Mouse (Mus musculus) CH12.LX (cell line): Measurements from ENCODE around the gene Prkn. TPM values are rescaled to one million over a fixed set of nuclear protein-coding genes. Genes with fewer than 3 reads are reported as not detected.
A peak's percentile ranks its signal among the peaks of the same experiment; 100 is the strongest.

Source experiments
- DNase-seq: peaks from one replicate; pipeline ENCODE4 v3.0.0-alpha.2; 2013; ENCODE audit errors: extremely low read depth
- H3K27ac ChIP-seq: 2 replicates; pipeline ENCODE4 v1.5.1; 2012; ENCODE audit warnings: low read depth, mild to moderate bottlenecking, control low read depth, moderate library complexity; ENCODE audit not compliant: insufficient read depth
- H3K27me3 ChIP-seq: replicated peaks from 2 replicates; pipeline ENCODE3; 2012; ENCODE audit warnings: inconsistent platforms
- H3K36me3 ChIP-seq, 2 experiments: replicated peaks in 1 of 2; 2 replicates each; pipeline versions ENCODE3 to v1.6.1; 2012; ENCODE audit warnings: inconsistent platforms in 1 of 2, low read length in 1 of 2, mild to moderate bottlenecking in 1 of 2, mixed read lengths in 1 of 2, moderate library complexity in 1 of 2; ENCODE audit not compliant: control insufficient read depth in 1 of 2, insufficient read depth in 1 of 2
- H3K4me1 ChIP-seq, 2 experiments: 2 replicates each; pipeline ENCODE4 v1.6.1; 2012; ENCODE audit warnings: inconsistent platforms in 1 of 2, moderate library complexity in 1 of 2; ENCODE audit not compliant: insufficient read depth in 2 of 2, control insufficient read depth in 1 of 2
- H3K4me2 ChIP-seq: 2 replicates; pipeline ENCODE4 v1.6.1; 2012; ENCODE audit warnings: low read depth, mild to moderate bottlenecking, control low read depth; ENCODE audit not compliant: poor library complexity, insufficient read depth, severe bottlenecking
- H3K4me3 ChIP-seq, 3 experiments: fragments of 150-350 bp in 1 of 3; sonication (generic) in 1 of 3; replicated peaks in 1 of 3; 2 replicates each; pipeline versions ENCODE3 to v1.5.1; 2011 to 2012; ENCODE audit warnings: low read depth in 2 of 3, low read length in 2 of 3, mild to moderate bottlenecking in 2 of 3, moderate library complexity in 2 of 3, control low read depth in 1 of 3, improper control_type of control experiment in 1 of 3, inconsistent platforms in 1 of 3, mixed read lengths in 1 of 3; ENCODE audit not compliant: poor library complexity in 1 of 3
- H3K79me2 ChIP-seq: replicated peaks from 2 replicates; pipeline ENCODE4 v1.6.1; 2012; ENCODE audit warnings: mild to moderate bottlenecking, moderate library complexity; ENCODE audit not compliant: control insufficient read depth, poor library complexity, insufficient read depth, severe bottlenecking; ENCODE audit errors: extremely low read depth
- H3K9ac ChIP-seq: 2 replicates; pipeline ENCODE4 v1.6.1; 2012; ENCODE audit warnings: low read depth, mild to moderate bottlenecking, control low read depth, moderate library complexity; ENCODE audit not compliant: insufficient read depth
- H3K9me3 ChIP-seq: replicated peaks from 2 replicates; pipeline ENCODE3; 2012; ENCODE audit warnings: low read length, inconsistent platforms, mixed read lengths
- BHLHE40 ChIP-seq: IDR thresholded peaks from 2 replicates; pipeline ENCODE4 v1.6.1; 2011; ENCODE audit warnings: mild to moderate bottlenecking, low read depth, low read length, improper control_type of control experiment
- CHD1 ChIP-seq: IDR thresholded peaks from 2 replicates; pipeline ENCODE4 v1.6.1; 2012; ENCODE audit warnings: low read depth, low read length, improper control_type of control experiment, inconsistent platforms
- CHD2 ChIP-seq: IDR thresholded peaks from 2 replicates; pipeline ENCODE4 v1.6.1; 2011; ENCODE audit warnings: low read length, improper control_type of control experiment
- CTCF ChIP-seq, 2 experiments: IDR thresholded peaks in 1 of 2; conservative IDR thresholded peaks in 1 of 2; 2 replicates each; pipeline ENCODE4 v1.5.1; 2011 to 2012; ENCODE audit warnings: low read depth in 2 of 2, low read length in 2 of 2, improper control_type of control experiment in 1 of 2, inconsistent platforms in 1 of 2, mild to moderate bottlenecking in 1 of 2, moderate library complexity in 1 of 2
- ELF1 ChIP-seq: IDR thresholded peaks from 2 replicates; pipeline ENCODE4 v1.6.1; 2014; ENCODE audit warnings: low read depth, mild to moderate bottlenecking, inconsistent platforms, low read length, improper control_type of control experiment
- ETS1 ChIP-seq: conservative IDR thresholded peaks from 2 replicates; pipeline ENCODE4 v1.6.1; 2012; ENCODE audit warnings: low read depth, mild to moderate bottlenecking, inconsistent platforms, low read length, improper control_type of control experiment, moderate library complexity
- HCFC1 ChIP-seq: IDR thresholded peaks from 2 replicates; pipeline ENCODE4 v1.6.1; 2012; ENCODE audit warnings: low read depth, mild to moderate bottlenecking, inconsistent platforms, low read length, improper control_type of control experiment
- MAFK ChIP-seq: IDR thresholded peaks from 2 replicates; pipeline ENCODE4 v1.6.1; 2011; ENCODE audit warnings: low read length, improper control_type of control experiment; ENCODE audit not compliant: insufficient replicate concordance
- MAZ ChIP-seq: IDR thresholded peaks from 2 replicates; pipeline ENCODE4 v1.6.1; 2012; ENCODE audit warnings: low read depth, mild to moderate bottlenecking, inconsistent platforms, low read length, improper control_type of control experiment, moderate library complexity
- MEF2A ChIP-seq: IDR thresholded peaks from 2 replicates; pipeline ENCODE4 v1.6.1; 2014; ENCODE audit warnings: low read depth, mild to moderate bottlenecking, inconsistent platforms, low read length, improper control_type of control experiment, borderline replicate concordance
- MXI1 ChIP-seq: IDR thresholded peaks from 2 replicates; pipeline ENCODE4 v1.6.1; 2011; ENCODE audit warnings: mild to moderate bottlenecking, low read depth, low read length, improper control_type of control experiment
- MYC ChIP-seq: IDR thresholded peaks from 2 replicates; pipeline ENCODE4 v1.6.1; 2011; ENCODE audit warnings: low read depth, mild to moderate bottlenecking, improper control_type of control experiment, low read length
- NELFE ChIP-seq: IDR thresholded peaks from 2 replicates; pipeline ENCODE4 v1.6.1; 2011; ENCODE audit warnings: low read depth, low read length, improper control_type of control experiment
- PAX5 ChIP-seq: IDR thresholded peaks from 2 replicates; pipeline ENCODE4 v1.6.1; 2012; ENCODE audit warnings: low read length, inconsistent platforms, mixed read lengths
- POLR2A ChIP-seq: IDR thresholded peaks from 2 replicates; pipeline ENCODE4 v1.6.1; 2011; ENCODE audit warnings: low read depth, mild to moderate bottlenecking, improper control_type of control experiment, low read length
- POLR2AphosphoS2 ChIP-seq: IDR thresholded peaks from 2 replicates; pipeline ENCODE4 v1.6.1; 2011; ENCODE audit warnings: low read depth, low read length, improper control_type of control experiment
- RAD21 ChIP-seq: IDR thresholded peaks from 2 replicates; pipeline ENCODE4 v1.6.1; 2011; ENCODE audit warnings: low read depth, mild to moderate bottlenecking, low read length, improper control_type of control experiment, moderate library complexity
- RCOR1 ChIP-seq: conservative IDR thresholded peaks from 2 replicates; pipeline ENCODE4 v1.6.1; 2012; ENCODE audit warnings: low read depth, mild to moderate bottlenecking, inconsistent platforms, low read length, improper control_type of control experiment
- SIN3A ChIP-seq: IDR thresholded peaks from 2 replicates; pipeline ENCODE4 v1.6.1; 2012; ENCODE audit warnings: low read length, improper control_type of control experiment, inconsistent platforms
- SMC3 ChIP-seq: IDR thresholded peaks from 2 replicates; pipeline ENCODE4 v1.6.1; 2011; ENCODE audit warnings: low read depth, low read length, improper control_type of control experiment
- TCF12 ChIP-seq: IDR thresholded peaks from 2 replicates; pipeline ENCODE4 v1.6.1; 2014; ENCODE audit warnings: low read depth, mild to moderate bottlenecking, inconsistent platforms, low read length, improper control_type of control experiment
- USF1 ChIP-seq: IDR thresholded peaks from 2 replicates; pipeline ENCODE4 v1.6.1; 2014; ENCODE audit warnings: low read depth, mild to moderate bottlenecking, inconsistent platforms, low read length, improper control_type of control experiment
- USF2 ChIP-seq: conservative IDR thresholded peaks from 2 replicates; pipeline ENCODE4 v1.6.1; 2011; ENCODE audit warnings: low read depth, low read length, improper control_type of control experiment
- ZKSCAN1 ChIP-seq: IDR thresholded peaks from 2 replicates; pipeline ENCODE4 v1.6.1; 2012; ENCODE audit warnings: low read depth, inconsistent platforms, low read length, improper control_type of control experiment, borderline replicate concordance
- ZMIZ1 ChIP-seq: IDR thresholded peaks from 2 replicates; pipeline ENCODE4 v1.6.1; 2012; ENCODE audit warnings: low read depth, mild to moderate bottlenecking, inconsistent platforms, low read length, improper control_type of control experiment
- dilution Hi-C: fragments of 300-500 bp; cut with MboI; formaldehyde crosslinking; loops from 2 replicates; pipeline ENCODE4 v1.14.3; 2020; ENCODE audit warnings: low sequenced_read_pairs; ENCODE audit not compliant: extremely low pct_unique_long_range_greater_than_20kb, extremely low pct_ligation_motif_present
- in situ Hi-C: fragments of 300-500 bp; cut with MboI; formaldehyde crosslinking; loops from 3 replicates; pipeline ENCODE4 v1.14.3; 2019; ENCODE audit warnings: low sequenced_read_pairs, low pct_ligation_motif_present, low pct_unique_long_range_greater_than_20kb, mixed read lengths
- polyA plus RNA-seq: library from polyadenylated mRNA; unstranded; fragments of >175 nt; gene quantifications from 2 replicates; pipeline ENCODE4 v1.2.1, GENCODE M21; 2012; ENCODE audit warnings: low read depth; ENCODE audit not compliant: insufficient read length
- total RNA-seq, 2 experiments: library from RNA; depleted of rRNA; stranded (reverse); fragments of 300-350 nt in 1 of 2; fragments of >200 nt in 1 of 2; gene quantifications; 2 replicates each; pipeline ENCODE4 v1.2.3; 2012 to 2014

Prkn gene
- total and polyA plus RNA-seq, 3 experiments, result 0.08 TPM; not detected in 2

- Histone ChIP-seq H3K36me3 (no peaks in the 10 kb centered on the region), H3K27me3 (no peaks in the 10 kb centered on the region), H3K79me2 (no peaks in the 10 kb centered on the region), H3K4me2 (no peak overlapping the region), H3K9ac (no peak overlapping the region), H3K27ac (no peak overlapping the region), H3K9me3 (no peaks in the 10 kb centered on the region), H3K4me1 (peaks cover 0 to 15% of the 10 kb centered on the region in 2 experiments; a peak in 1 of 4 replicates), H3K4me3 (no peak overlapping the region)
- in situ Hi-C loops (no loop called here), dilution Hi-C loops (no loop called here)
- no peak for DNase-seq
- TF ChIP-seq TCF12 (no peak), ZMIZ1 (no peak), ETS1 (no peak), MAZ (no peak), ZKSCAN1 (no peak), USF1 (no peak), NELFE (no peak), SMC3 (no peak), CTCF (conservative IDR thresholded peaks at IDR 0.05 in 1 of 2, IDR thresholded peaks at IDR 0.05 in 1 of 2; ENCODE audit: low read depth in 2 of 2, low read length in 2 of 2) (no peak), SIN3A (no peak), RCOR1 (no peak), PAX5 (no peak), MEF2A (no peak), ELF1 (no peak), MAFK (no peak), CHD1 (no peak), CHD2 (no peak), RAD21 (no peak), USF2 (no peak)
Measured at GRCm38 (mm10) chr17:11656397-11656796, 816.2 kb downstream of the Prkn start.

- Histone ChIP-seq H3K4me1 (peaks cover 0 to 15% of the 10 kb centered on the region in 2 experiments; a peak in 1 of 4 replicates), H3K27me3 (no peaks in the 10 kb centered on the region), H3K27ac (no peak overlapping the region), H3K4me3 (no peak overlapping the region), H3K4me2 (0 out of 2 replicates have a peak overlapping the region, but pooled peaks have one; percentile 26), H3K79me2 (no peaks in the 10 kb centered on the region), H3K9me3 (no peaks in the 10 kb centered on the region), H3K9ac (no peak overlapping the region), H3K36me3 (no peaks in the 10 kb centered on the region)
- TF ChIP-seq HCFC1, result no peak
- TF ChIP-seq CHD1, result no peak
- no peak for TF ChIP-seq BHLHE40
- no peak for TF ChIP-seq MAFK
- TF ChIP-seq POLR2AphosphoS2, result no peak
- no peak for TF ChIP-seq USF1
- TF ChIP-seq MXI1, result no peak
- TF ChIP-seq POLR2A, result no peak
- TF ChIP-seq TCF12, result no peak
- TF ChIP-seq MYC, result no peak
- in situ Hi-C loops, result no loop called here
- dilution Hi-C loops, result no loop called here
- no peak for DNase-seq
Measured at GRCm38 (mm10) chr17:11656878-11657277, 816.7 kb downstream of the Prkn start.
